Mouse (Mus musculus) forebrain, embryonic 16.5 days (tissue): ENCODE results near the gene Alkbh1. TPM values are rescaled to one million over a fixed set of nuclear protein-coding genes. Genes with fewer than 3 reads are reported as not detected.

ENCODE experiments used
- ATAC-seq: fragments of 200-750 bp; cut with Nextera tagmentation; 2 replicates; pipeline ENCODE4 v1.8.0; 2017; ENCODE audit warnings: mild to moderate bottlenecking, moderate library complexity
- H3K27ac ChIP-seq: fragments of 300-500 bp; sonication (generic); 2 replicates; pipeline ENCODE4 v1.5.1; 2014; ENCODE audit warnings: low read length, control low read depth
- H3K27me3 ChIP-seq: fragments of 300-500 bp; sonication (generic); replicated peaks from 2 replicates; pipeline ENCODE4 v1.6.1; 2014; ENCODE audit warnings: low read length; ENCODE audit not compliant: control insufficient read depth, insufficient read depth
- H3K36me3 ChIP-seq: fragments of 300-500 bp; sonication (generic); 2 replicates; pipeline ENCODE4 v1.6.1; 2014; ENCODE audit not compliant: control insufficient read depth, insufficient read depth
- H3K4me1 ChIP-seq: fragments of 300-500 bp; sonication (generic); replicated peaks from 2 replicates; pipeline ENCODE4 v1.6.1; 2014; ENCODE audit warnings: low read length; ENCODE audit not compliant: control insufficient read depth, insufficient read depth
- H3K4me2 ChIP-seq: fragments of 300-500 bp; sonication (generic); 2 replicates; pipeline ENCODE4 v1.6.1; 2014; ENCODE audit warnings: mild to moderate bottlenecking, low read length, control low read depth
- H3K4me3 ChIP-seq: fragments of 300-500 bp; sonication (generic); replicated peaks from 2 replicates; pipeline ENCODE4 v1.5.1; 2014; ENCODE audit warnings: mild to moderate bottlenecking, low read length, control low read depth
- H3K9ac ChIP-seq: fragments of 300-500 bp; sonication (generic); replicated peaks from 2 replicates; pipeline ENCODE4 v1.6.1; 2014; ENCODE audit warnings: low read depth, low read length, control low read depth
- H3K9me3 ChIP-seq: fragments of 300-500 bp; sonication (generic); 2 replicates; pipeline ENCODE4 v1.6.1; 2016; ENCODE audit warnings: low read length; ENCODE audit not compliant: control insufficient read depth
- WGBS: fragments of 180-500 bp; shearing (Covaris S2); extraction: QIAGEN DNeasy Blood & Tissue Kit; methylation state at CpG from one replicate; pipeline ENCODE4 v1.1.7; 2014; 5-methylcytosine and 5-hydroxymethylcytosine counted together
- polyA plus RNA-seq: library from polyadenylated mRNA; unstranded; fragments of >200 nt; fragmentation: Nextera tagmentation; extraction: Ambion mirVana; gene quantifications from 2 replicates; pipeline ENCODE4 v1.2.1, GENCODE M21; 2015

Alkbh1 gene
- polyA plus RNA-seq, 1 experiment from 2014 or later: 47.1 TPM

GRCm38 (mm10) chr12:87389231-87389630 is 54.6 kb downstream of the Alkbh1 start:
- H3K4me2 ChIP-seq: no peak overlapping the region; the same call in 1 of the 2 replicates
- H3K4me1 ChIP-seq: peaks cover 16% of the 10 kb centered on the region
- H3K9me3 ChIP-seq: no peaks in the 10 kb centered on the region
- WGBS: 52% methylated on average over 3 of the region's 3 CpGs
- no peak overlapping the region for H3K9ac ChIP-seq
- no peaks in the 10 kb centered on the region for H3K27me3 ChIP-seq
- H3K4me3 ChIP-seq: no peak overlapping the region
- no peaks in the 10 kb centered on the region for H3K36me3 ChIP-seq
- no peak for ATAC-seq
- no peak overlapping the region for H3K27ac ChIP-seq

GRCm38 (mm10) chr12:87388122-87388774 is 55.6 kb downstream of the Alkbh1 start, which contains the start of gene Sptlc2:
Gene Sptlc2, minus strand, starts transcription at chr12:87388355.
- no peaks in the 10 kb centered on the region for H3K36me3 ChIP-seq
- peak within 1 kb of the TSS; percentile 98 for H3K4me3 ChIP-seq
- H3K9me3 ChIP-seq: no peaks in the 10 kb centered on the region
- peak within 1 kb of the TSS; percentile 92 for H3K9ac ChIP-seq
- H3K27ac ChIP-seq: peak within 1 kb of the TSS; percentile 81
- peaks cover 16% of the 10 kb centered on the region for H3K4me1 ChIP-seq
- under 1% methylated on average over 45 of the region's 45 CpGs for WGBS
- H3K4me2 ChIP-seq: peak within 1 kb of the TSS; percentile 95
- H3K27me3 ChIP-seq: no peaks in the 10 kb centered on the region
- ATAC-seq: peak; percentile 99

GRCm38 (mm10) chr12:87387171-87388121 is 56.4 kb downstream of the Alkbh1 start:
- Histone ChIP-seq H3K4me3 (peak overlapping the region; percentile 98), H3K9ac (peak overlapping the region; percentile 92), H3K4me1 (peaks cover 16% of the 10 kb centered on the region), H3K27me3 (no peaks in the 10 kb centered on the region), H3K27ac (peak overlapping the region; percentile 70), H3K36me3 (no peaks in the 10 kb centered on the region), H3K4me2 (peak overlapping the region; percentile 95), H3K9me3 (no peaks in the 10 kb centered on the region)
- ATAC-seq: peak; percentile 8
- 1% methylated on average over 49 of the region's 65 CpGs for WGBS

GRCm38 (mm10) chr12:87385051-87385450 is 58.8 kb downstream of the Alkbh1 start:
- Histone ChIP-seq H3K4me2 (no peak overlapping the region), H3K27ac (no peak overlapping the region), H3K4me3 (no peak overlapping the region), H3K9me3 (no peaks in the 10 kb centered on the region), H3K9ac (no peak overlapping the region), H3K27me3 (no peaks in the 10 kb centered on the region), H3K36me3 (no peaks in the 10 kb centered on the region), H3K4me1 (peaks cover 16% of the 10 kb centered on the region)
- 88% methylated on average over 3 of the region's 3 CpGs for WGBS
- no peak for ATAC-seq

GRCm38 (mm10) chr12:87381380-87381682 is 62.5 kb downstream of the Alkbh1 start:
- H3K36me3 ChIP-seq: no peaks in the 10 kb centered on the region
- H3K27me3 ChIP-seq: no peaks in the 10 kb centered on the region
- no peak overlapping the region for H3K9ac ChIP-seq
- no peak for ATAC-seq
- WGBS: 81% methylated on average over 2 of the region's 2 CpGs
- peaks cover 5% of the 10 kb centered on the region for H3K4me1 ChIP-seq
- H3K4me2 ChIP-seq: no peak overlapping the region
- no peak overlapping the region for H3K4me3 ChIP-seq
- no peak overlapping the region for H3K27ac ChIP-seq
- H3K9me3 ChIP-seq: no peaks in the 10 kb centered on the region

- H3K9ac ChIP-seq: no peak overlapping the region
- H3K4me3 ChIP-seq: no peak overlapping the region
- H3K4me1 ChIP-seq: no peaks in the 10 kb centered on the region
- H3K9me3 ChIP-seq: no peaks in the 10 kb centered on the region
- no peak for ATAC-seq
- no peaks in the 10 kb centered on the region for H3K36me3 ChIP-seq
- no peak overlapping the region for H3K4me2 ChIP-seq
- no peak overlapping the region for H3K27ac ChIP-seq
- H3K27me3 ChIP-seq: no peaks in the 10 kb centered on the region
- 90% methylated on average over 10 of the region's 10 CpGs for WGBS
These were observed 63.0 kb downstream of the Alkbh1 start for GRCm38 (mm10) chr12:87380586-87381379.

GRCm38 (mm10) chr12:87379496-87379895 is 64.3 kb downstream of the Alkbh1 start:
- Histone ChIP-seq H3K4me2 (no peak overlapping the region), H3K4me3 (no peak overlapping the region), H3K27ac (no peak overlapping the region), H3K27me3 (no peaks in the 10 kb centered on the region), H3K4me1 (no peaks in the 10 kb centered on the region), H3K9me3 (no peaks in the 10 kb centered on the region), H3K36me3 (no peaks in the 10 kb centered on the region), H3K9ac (no peak overlapping the region)
- no peak for ATAC-seq
- WGBS: 74% methylated on average over 2 of the region's 2 CpGs
